Mouse (Mus musculus): ENCODE measurements at regions not wholly inside any gene's neighbourhood (a gene's known extent, or its start where the extent isn't known, plus 50 kb on each side); places are given as distances from the start of the nearest gene placed in this dataset.

GRCm38 (mm10) chr17:4179271-4179670, 483.2 kb upstream of the Nox3 start:
- 31% methylated on average over 1 of the region's 1 CpGs for WGBS
- ATAC-seq (ENCODE audit: low FRiP score, low TSS enrichment) (no peak), DNase-seq (no peak)
- Histone ChIP-seq H3K4me2 (ENCODE audit: low read length) (no peak overlapping the region), H3K4me1 (ENCODE audit: control insufficient read depth, insufficient read depth, low read length) (peaks cover 3% of the 10 kb centered on the region; the same call in 1 of the 2 replicates), H3K36me3 (ENCODE audit: control insufficient read depth, insufficient read depth, low read length) (no peaks in the 10 kb centered on the region), H3K9me3 (ENCODE audit: control insufficient read depth, low read length) (no peaks in the 10 kb centered on the region), H3K27ac (replicated peaks; ENCODE audit: low read depth, low read length) (no peak overlapping the region), H3K4me3 (replicated peaks; ENCODE audit: low read depth, low read length) (no peak overlapping the region), H3K27me3 (ENCODE audit: control insufficient read depth, insufficient read depth, low read length) (no peaks in the 10 kb centered on the region), H3K9ac (replicated peaks; ENCODE audit: low read length) (no peak overlapping the region)

GRCm38 (mm10) chr17:4182106-4182505, 486.0 kb upstream of the Nox3 start:
- Histone ChIP-seq H3K9ac (replicated peaks; ENCODE audit: low read length) (no peak overlapping the region), H3K27me3 (ENCODE audit: control insufficient read depth, insufficient read depth, low read length) (no peaks in the 10 kb centered on the region), H3K36me3 (ENCODE audit: control insufficient read depth, insufficient read depth, low read length) (no peaks in the 10 kb centered on the region), H3K27ac (replicated peaks; ENCODE audit: low read depth, low read length) (no peak overlapping the region), H3K4me3 (replicated peaks; ENCODE audit: low read depth, low read length) (no peak overlapping the region), H3K4me2 (ENCODE audit: low read length) (no peak overlapping the region), H3K9me3 (ENCODE audit: control insufficient read depth, low read length) (no peaks in the 10 kb centered on the region), H3K4me1 (ENCODE audit: control insufficient read depth, insufficient read depth, low read length) (no peaks in the 10 kb centered on the region)
- 94% methylated on average over 1 of the region's 1 CpGs for WGBS
- DNase-seq = no peak
- no peak for ATAC-seq (ENCODE audit: low FRiP score, low TSS enrichment)

- WGBS = 68% methylated on average over 9 of the region's 9 CpGs
- H3K9ac ChIP-seq (replicated peaks; ENCODE audit: low read length) = no peak overlapping the region
Measured at GRCm38 (mm10) chr17:4186802-4187201, 490.7 kb upstream of the Nox3 start.

GRCm38 (mm10) chr17:4187606-4188005, 491.5 kb upstream of the Nox3 start:
- H3K27me3 ChIP-seq (ENCODE audit: control insufficient read depth, insufficient read depth, low read length) = no peaks in the 10 kb centered on the region
- H3K9me3 ChIP-seq (ENCODE audit: control insufficient read depth, low read length) = no peaks in the 10 kb centered on the region
- H3K36me3 ChIP-seq (ENCODE audit: control insufficient read depth, insufficient read depth, low read length) = no peaks in the 10 kb centered on the region
- WGBS = 89% methylated on average over 4 of the region's 4 CpGs
- DNase-seq = no peak
- no peak overlapping the region for H3K4me2 ChIP-seq (ENCODE audit: low read length)
- no peak for ATAC-seq (ENCODE audit: low FRiP score, low TSS enrichment)
- H3K9ac ChIP-seq (replicated peaks; ENCODE audit: low read length) = no peak overlapping the region
- no peaks in the 10 kb centered on the region for H3K4me1 ChIP-seq (ENCODE audit: control insufficient read depth, insufficient read depth, low read length)
- H3K4me3 ChIP-seq (replicated peaks; ENCODE audit: low read depth, low read length) = no peak overlapping the region
- no peak overlapping the region for H3K27ac ChIP-seq (replicated peaks; ENCODE audit: low read depth, low read length)

More at GRCm38 (mm10) chr17:4186802-4187201, 490.7 kb upstream of the Nox3 start:
- Histone ChIP-seq H3K27me3 (ENCODE audit: control insufficient read depth, insufficient read depth, low read length) (no peaks in the 10 kb centered on the region), H3K9me3 (ENCODE audit: control insufficient read depth, low read length) (no peaks in the 10 kb centered on the region), H3K27ac (replicated peaks; ENCODE audit: low read depth, low read length) (no peak overlapping the region), H3K4me2 (ENCODE audit: low read length) (no peak overlapping the region), H3K36me3 (ENCODE audit: control insufficient read depth, insufficient read depth, low read length) (no peaks in the 10 kb centered on the region), H3K4me3 (replicated peaks; ENCODE audit: low read depth, low read length) (no peak overlapping the region), H3K4me1 (ENCODE audit: control insufficient read depth, insufficient read depth, low read length) (no peaks in the 10 kb centered on the region)
- DNase-seq = no peak
- no peak for ATAC-seq (ENCODE audit: low FRiP score, low TSS enrichment)

- H3K9ac ChIP-seq (replicated peaks; ENCODE audit: low read length) = no peak overlapping the region
- ATAC-seq (ENCODE audit: low FRiP score, low TSS enrichment) (no peak), DNase-seq (no peak)
- H3K27me3 ChIP-seq (ENCODE audit: control insufficient read depth, insufficient read depth, low read length) = no peaks in the 10 kb centered on the region
- H3K4me3 ChIP-seq (replicated peaks; ENCODE audit: low read depth, low read length) = no peak overlapping the region
- no peaks in the 10 kb centered on the region for H3K9me3 ChIP-seq (ENCODE audit: control insufficient read depth, low read length)
- 71% methylated on average over 8 of the region's 8 CpGs for WGBS
- H3K4me2 ChIP-seq (ENCODE audit: low read length) = no peak overlapping the region
- H3K36me3 ChIP-seq (ENCODE audit: control insufficient read depth, insufficient read depth, low read length) = no peaks in the 10 kb centered on the region
- no peak overlapping the region for H3K27ac ChIP-seq (replicated peaks; ENCODE audit: low read depth, low read length)
- no peaks in the 10 kb centered on the region for H3K4me1 ChIP-seq (ENCODE audit: control insufficient read depth, insufficient read depth, low read length)
Measured at GRCm38 (mm10) chr17:4196793-4197448, 500.9 kb upstream of the Nox3 start.

GRCm38 (mm10) chr17:4198001-4198400, 501.9 kb upstream of the Nox3 start:
- Histone ChIP-seq H3K9ac (replicated peaks; ENCODE audit: low read length) (no peak overlapping the region), H3K4me3 (replicated peaks; ENCODE audit: low read depth, low read length) (no peak overlapping the region), H3K27ac (replicated peaks; ENCODE audit: low read depth, low read length) (no peak overlapping the region), H3K36me3 (ENCODE audit: control insufficient read depth, insufficient read depth, low read length) (no peaks in the 10 kb centered on the region), H3K27me3 (ENCODE audit: control insufficient read depth, insufficient read depth, low read length) (no peaks in the 10 kb centered on the region), H3K4me2 (ENCODE audit: low read length) (no peak overlapping the region), H3K9me3 (ENCODE audit: control insufficient read depth, low read length) (no peaks in the 10 kb centered on the region), H3K4me1 (ENCODE audit: control insufficient read depth, insufficient read depth, low read length) (no peaks in the 10 kb centered on the region)
- DNase-seq (no peak), ATAC-seq (ENCODE audit: low FRiP score, low TSS enrichment) (no peak)
- WGBS = 85% methylated on average over 3 of the region's 3 CpGs

GRCm38 (mm10) chr17:4199698-4200153, 503.7 kb upstream of the Nox3 start:
- no peak overlapping the region for H3K4me3 ChIP-seq (replicated peaks; ENCODE audit: low read depth, low read length)
- 91% methylated on average over 2 of the region's 2 CpGs for WGBS
- no peak for DNase-seq
- no peak overlapping the region for H3K4me2 ChIP-seq (ENCODE audit: low read length)
- no peaks in the 10 kb centered on the region for H3K4me1 ChIP-seq (ENCODE audit: control insufficient read depth, insufficient read depth, low read length)
- no peaks in the 10 kb centered on the region for H3K36me3 ChIP-seq (ENCODE audit: control insufficient read depth, insufficient read depth, low read length)
- ATAC-seq (ENCODE audit: low FRiP score, low TSS enrichment) = no peak
- no peak overlapping the region for H3K9ac ChIP-seq (replicated peaks; ENCODE audit: low read length)
- no peak overlapping the region for H3K27ac ChIP-seq (replicated peaks; ENCODE audit: low read depth, low read length)
- H3K9me3 ChIP-seq (ENCODE audit: control insufficient read depth, low read length) = no peaks in the 10 kb centered on the region
- no peaks in the 10 kb centered on the region for H3K27me3 ChIP-seq (ENCODE audit: control insufficient read depth, insufficient read depth, low read length)

GRCm38 (mm10) chr17:4201300-4201699, 505.2 kb upstream of the Nox3 start:
- Histone ChIP-seq H3K9ac (replicated peaks; ENCODE audit: low read length) (no peak overlapping the region), H3K27me3 (ENCODE audit: control insufficient read depth, insufficient read depth, low read length) (no peaks in the 10 kb centered on the region), H3K4me3 (replicated peaks; ENCODE audit: low read depth, low read length) (no peak overlapping the region), H3K4me1 (ENCODE audit: control insufficient read depth, insufficient read depth, low read length) (no peaks in the 10 kb centered on the region), H3K9me3 (ENCODE audit: control insufficient read depth, low read length) (no peaks in the 10 kb centered on the region), H3K27ac (replicated peaks; ENCODE audit: low read depth, low read length) (no peak overlapping the region), H3K36me3 (ENCODE audit: control insufficient read depth, insufficient read depth, low read length) (no peaks in the 10 kb centered on the region), H3K4me2 (ENCODE audit: low read length) (no peak overlapping the region)
- ATAC-seq (ENCODE audit: low FRiP score, low TSS enrichment) = no peak
- 89% methylated on average over 4 of the region's 4 CpGs for WGBS
- no peak for DNase-seq

- Histone ChIP-seq H3K4me1 (ENCODE audit: control insufficient read depth, insufficient read depth, low read length) (no peaks in the 10 kb centered on the region), H3K4me2 (ENCODE audit: low read length) (no peak overlapping the region), H3K36me3 (ENCODE audit: control insufficient read depth, insufficient read depth, low read length) (no peaks in the 10 kb centered on the region), H3K27ac (replicated peaks; ENCODE audit: low read depth, low read length) (no peak overlapping the region), H3K9ac (replicated peaks; ENCODE audit: low read length) (no peak overlapping the region), H3K9me3 (ENCODE audit: control insufficient read depth, low read length) (no peaks in the 10 kb centered on the region), H3K27me3 (ENCODE audit: control insufficient read depth, insufficient read depth, low read length) (no peaks in the 10 kb centered on the region), H3K4me3 (replicated peaks; ENCODE audit: low read depth, low read length) (no peak overlapping the region)
- WGBS = 85% methylated on average over 5 of the region's 5 CpGs
- no peak for ATAC-seq (ENCODE audit: low FRiP score, low TSS enrichment)
- no peak for DNase-seq
Measured at GRCm38 (mm10) chr17:4208142-4208925, 512.3 kb upstream of the Nox3 start.

Measured in midbrain, embryonic 14.5 days (tissue).